Mouse (Mus musculus) liver, embryonic 11.5 days (tissue): ENCODE measurements around the gene Dnajc4. TPM values are rescaled to one million over a fixed set of nuclear protein-coding genes. Genes with fewer than 3 reads are reported as not detected.

ENCODE experiments used
- ATAC-seq: fragments of 200-750 bp; cut with Nextera tagmentation; replicated peaks from 2 replicates; pipeline ENCODE4 v1.8.0; 2017; ENCODE audit warnings: moderate number of reproducible peaks, mild to moderate bottlenecking, moderate TSS enrichment, moderate library complexity; ENCODE audit not compliant: low FRiP score
- DNase-seq: peaks from one replicate; pipeline ENCODE4 v3.0.0-alpha.2; 2017; ENCODE audit warnings: low spot score
- H3K27ac ChIP-seq: fragments of 300-500 bp; sonication (generic); 2 replicates; pipeline ENCODE4 v1.5.1; 2014; ENCODE audit warnings: mild to moderate bottlenecking, low read depth, low read length, control low read depth
- H3K27me3 ChIP-seq: fragments of 300-500 bp; sonication (generic); replicated peaks from 2 replicates; pipeline ENCODE4 v1.6.1; 2014; ENCODE audit warnings: low read length, mixed read lengths; ENCODE audit not compliant: control insufficient read depth, insufficient read depth
- H3K36me3 ChIP-seq: fragments of 300-500 bp; sonication (generic); 2 replicates; pipeline ENCODE4 v1.6.1; 2014; ENCODE audit warnings: mild to moderate bottlenecking, low read length, moderate library complexity, mixed read lengths; ENCODE audit not compliant: control insufficient read depth, insufficient read depth
- H3K4me1 ChIP-seq: fragments of 300-500 bp; sonication (generic); replicated peaks from 2 replicates; pipeline ENCODE4 v1.6.1; 2014; ENCODE audit warnings: low read length, mixed read lengths; ENCODE audit not compliant: control insufficient read depth, insufficient read depth
- H3K4me2 ChIP-seq: fragments of 300-500 bp; sonication (generic); 2 replicates; pipeline ENCODE4 v1.6.1; 2014; ENCODE audit warnings: mild to moderate bottlenecking, control low read depth, moderate library complexity
- H3K4me3 ChIP-seq: fragments of 300-500 bp; sonication (generic); 2 replicates; pipeline ENCODE4 v1.5.1; 2014; ENCODE audit warnings: low read depth, low read length, control low read depth
- H3K9ac ChIP-seq: fragments of 300-500 bp; sonication (generic); 2 replicates; pipeline ENCODE4 v1.6.1; 2014; ENCODE audit warnings: low read depth, low read length, control low read depth
- H3K9me3 ChIP-seq: fragments of 300-500 bp; sonication (generic); 2 replicates; pipeline ENCODE4 v1.6.1; 2016; ENCODE audit warnings: low read length, inconsistent platforms, mixed read lengths; ENCODE audit not compliant: control insufficient read depth
- WGBS: fragments of 180-500 bp; shearing (Covaris S2); extraction: QIAGEN DNeasy Blood & Tissue Kit; methylation state at CpG from one replicate; pipeline ENCODE4 v1.1.7; 2014; 5-methylcytosine and 5-hydroxymethylcytosine counted together
- polyA plus RNA-seq: library from polyadenylated mRNA; unstranded; fragments of >200 nt; fragmentation: Nextera tagmentation; extraction: Ambion mirVana; gene quantifications from 2 replicates; pipeline ENCODE4 v1.2.1, GENCODE M21; 2014

Gene Dnajc4
- polyA plus RNA-seq: 14.0 and 14.7 TPM in 2 replicates

DNA sequence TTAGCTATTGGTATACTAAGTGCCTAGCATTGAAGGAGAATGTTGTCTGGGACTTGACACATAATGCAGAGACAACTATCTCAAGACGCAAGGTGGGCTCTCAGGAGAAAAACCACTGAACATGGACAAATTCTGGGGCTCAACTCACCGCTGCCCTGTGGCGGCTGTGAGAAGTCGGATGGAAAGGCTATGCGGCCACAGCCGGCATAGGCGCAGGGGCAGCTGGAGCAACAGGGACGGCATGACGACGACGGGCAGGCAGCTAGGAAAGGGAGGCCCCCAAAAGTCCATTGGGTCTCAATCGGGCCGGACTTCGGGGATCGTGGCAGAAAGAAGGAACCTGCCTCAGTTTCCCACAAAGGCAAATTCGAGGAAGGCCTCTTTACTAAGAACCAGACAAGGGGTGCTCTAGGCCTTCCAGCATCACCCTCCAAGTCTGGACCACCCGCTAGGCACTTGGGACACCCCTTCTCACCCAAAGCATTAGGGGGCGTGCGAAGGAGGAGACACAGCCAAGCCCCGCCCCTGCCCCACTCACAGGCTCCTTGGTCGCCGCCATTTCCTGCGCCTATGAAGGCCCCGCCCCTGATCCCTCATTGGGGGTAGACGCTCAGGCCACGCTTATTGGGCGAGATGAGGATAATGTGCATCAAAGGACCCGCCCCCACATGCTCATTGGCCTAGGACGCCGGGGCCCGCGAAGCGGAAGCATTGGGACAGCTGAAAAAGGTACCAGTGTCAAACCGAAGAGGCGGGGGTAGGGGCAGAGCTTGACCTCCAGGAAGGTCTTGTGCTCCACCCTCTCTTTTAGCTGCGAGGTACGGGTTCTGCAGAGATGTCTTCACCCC lies at the start of gene Dnajc4:
Dnajc4 (minus strand) TSS at position 562 of the 848 bp plus-strand sequence.
- DNase-seq (peak; percentile 92), ATAC-seq (peak; percentile 91)
- Histone ChIP-seq H3K27me3 (no peaks in the 10 kb centered on the region), H3K4me3 (peak within 1 kb of the TSS; percentile 65), H3K27ac (peak within 1 kb of the TSS; percentile 50; the same call in 1 of the 2 replicates), H3K4me2 (peak within 1 kb of the TSS; percentile 92), H3K36me3 (no peaks in the 10 kb centered on the region), H3K4me1 (peaks cover 37% of the 10 kb centered on the region), H3K9me3 (no peaks in the 10 kb centered on the region), H3K9ac (peak within 1 kb of the TSS; percentile 69)
- 2% methylated on average over 37 of the region's 37 CpGs for WGBS

DNA sequence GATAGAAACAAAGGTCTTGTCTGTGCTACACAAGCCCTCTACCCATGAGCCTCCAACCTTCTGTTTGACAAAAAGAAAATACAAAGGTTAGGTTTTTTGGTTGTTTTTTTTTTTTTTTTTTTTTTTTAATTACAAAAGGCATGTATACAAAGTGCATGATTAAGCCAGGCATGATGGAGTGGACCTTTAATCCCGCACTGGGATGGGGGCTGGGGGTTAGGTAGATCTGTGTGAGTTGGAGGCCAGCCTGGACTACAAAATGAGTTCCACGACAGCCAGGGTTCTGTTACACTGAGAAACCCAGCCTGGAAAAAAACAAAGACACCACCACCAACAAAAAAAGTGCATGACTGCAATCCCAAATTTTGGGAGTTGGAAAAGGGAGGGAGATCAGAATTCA lies 48.8 kb upstream of the Dnajc4 start:
- Histone ChIP-seq H3K27ac (peak overlapping the region; percentile 92), H3K36me3 (peaks cover 2% of the 10 kb centered on the region; the same call in 1 of the 2 replicates), H3K4me3 (peak overlapping the region; percentile 64), H3K4me1 (peaks cover 22% of the 10 kb centered on the region), H3K27me3 (no peaks in the 10 kb centered on the region), H3K4me2 (peak overlapping the region; percentile 98), H3K9me3 (no peaks in the 10 kb centered on the region), H3K9ac (peak overlapping the region; percentile 88; the same call in 1 of the 2 replicates)
- ATAC-seq: no peak
- no peak for DNase-seq
- WGBS: 92% methylated on average over 2 of the region's 2 CpGs

DNA sequence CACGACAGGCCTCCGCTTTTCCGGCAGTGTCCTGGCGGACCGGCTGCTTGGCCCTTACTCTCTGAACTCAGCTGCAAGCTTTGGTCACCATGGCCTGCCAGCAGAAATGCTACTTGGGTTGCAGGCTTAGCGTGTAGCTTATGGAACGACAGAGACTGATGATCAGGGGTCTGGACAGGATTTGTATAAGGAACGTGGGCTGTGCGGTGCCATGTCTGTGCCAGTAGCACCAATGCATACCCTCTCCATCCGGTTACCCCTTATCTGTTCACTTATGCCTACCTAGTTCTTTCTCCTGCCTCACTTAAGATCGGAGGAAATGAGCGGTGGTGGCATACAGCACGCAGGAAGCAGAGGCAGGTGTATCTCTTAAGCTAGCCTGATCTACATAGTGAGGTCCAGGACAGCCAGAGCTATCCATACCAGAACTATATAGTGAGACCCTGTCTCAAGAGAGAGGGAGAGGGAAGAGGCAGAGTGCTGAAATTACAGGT lies 48.3 kb upstream of the Dnajc4 start:
- H3K9me3 ChIP-seq: no peaks in the 10 kb centered on the region
- DNase-seq (no peak), ATAC-seq (peak; percentile 1; the same call in 1 of the 2 replicates)
- peak overlapping the region; percentile 64 for H3K4me3 ChIP-seq
- WGBS: 17% methylated on average over 13 of the region's 13 CpGs
- peak overlapping the region; percentile 98 for H3K4me2 ChIP-seq
- H3K4me1 ChIP-seq: peaks cover 22% of the 10 kb centered on the region
- peak overlapping the region; percentile 88 for H3K9ac ChIP-seq
- peak overlapping the region; percentile 92 for H3K27ac ChIP-seq
- no peaks in the 10 kb centered on the region for H3K27me3 ChIP-seq
- H3K36me3 ChIP-seq: peaks cover 2% of the 10 kb centered on the region; the same call in 1 of the 2 replicates

DNA sequence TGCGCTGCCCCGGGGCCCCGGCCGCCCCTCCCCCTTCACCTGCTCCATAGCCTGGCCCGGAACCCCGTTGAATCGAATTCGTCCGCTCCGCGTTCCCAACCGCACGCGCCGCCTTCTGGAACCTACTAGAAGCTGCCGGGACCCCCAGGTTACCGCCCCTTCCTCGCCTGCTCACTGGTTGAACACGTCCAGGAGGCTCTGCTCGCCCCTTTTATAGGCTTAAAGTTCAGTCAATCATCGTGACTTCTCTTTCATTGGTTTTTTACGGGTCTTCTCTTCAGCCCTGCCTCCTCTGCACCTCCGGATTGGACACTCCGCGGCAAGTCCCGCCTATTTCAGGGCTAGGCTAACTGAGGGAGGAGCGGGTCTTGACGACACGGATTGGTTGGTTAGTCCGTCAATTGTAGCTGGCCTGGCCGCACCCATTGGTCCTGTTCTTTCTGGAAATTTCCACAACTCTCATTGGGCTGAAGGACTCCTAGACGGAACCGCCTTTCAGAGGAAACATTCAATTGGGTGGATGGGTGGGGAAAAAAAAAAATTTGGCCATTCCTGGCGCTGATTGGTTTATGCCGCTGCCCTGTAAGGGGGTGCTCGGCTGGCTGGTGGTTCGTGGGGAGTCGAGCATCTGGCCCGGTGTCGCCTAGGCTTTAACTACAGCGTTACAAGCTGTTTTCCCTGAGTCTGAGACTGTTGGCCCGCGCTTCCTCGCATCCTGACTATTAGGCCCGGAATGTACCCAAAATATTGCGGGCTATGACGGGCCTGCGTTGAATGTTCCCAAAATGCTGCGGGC lies 47.7 kb upstream of the Dnajc4 start, which contains the start of gene Stip1:
Stip1 (minus strand) TSS at position 127 of the 796 bp plus-strand sequence.
- Histone ChIP-seq H3K27me3 (no peaks in the 10 kb centered on the region), H3K9ac (peak within 1 kb of the TSS; percentile 98), H3K9me3 (no peaks in the 10 kb centered on the region), H3K4me2 (peak within 1 kb of the TSS; percentile 98), H3K27ac (peak within 1 kb of the TSS; percentile 92), H3K36me3 (peaks cover 8% of the 10 kb centered on the region), H3K4me1 (peaks cover 22% of the 10 kb centered on the region), H3K4me3 (peak within 1 kb of the TSS; percentile 74)
- DNase-seq: peak; percentile 94
- ATAC-seq: peak; percentile 99
- WGBS: under 1% methylated on average over 49 of the region's 49 CpGs

DNA sequence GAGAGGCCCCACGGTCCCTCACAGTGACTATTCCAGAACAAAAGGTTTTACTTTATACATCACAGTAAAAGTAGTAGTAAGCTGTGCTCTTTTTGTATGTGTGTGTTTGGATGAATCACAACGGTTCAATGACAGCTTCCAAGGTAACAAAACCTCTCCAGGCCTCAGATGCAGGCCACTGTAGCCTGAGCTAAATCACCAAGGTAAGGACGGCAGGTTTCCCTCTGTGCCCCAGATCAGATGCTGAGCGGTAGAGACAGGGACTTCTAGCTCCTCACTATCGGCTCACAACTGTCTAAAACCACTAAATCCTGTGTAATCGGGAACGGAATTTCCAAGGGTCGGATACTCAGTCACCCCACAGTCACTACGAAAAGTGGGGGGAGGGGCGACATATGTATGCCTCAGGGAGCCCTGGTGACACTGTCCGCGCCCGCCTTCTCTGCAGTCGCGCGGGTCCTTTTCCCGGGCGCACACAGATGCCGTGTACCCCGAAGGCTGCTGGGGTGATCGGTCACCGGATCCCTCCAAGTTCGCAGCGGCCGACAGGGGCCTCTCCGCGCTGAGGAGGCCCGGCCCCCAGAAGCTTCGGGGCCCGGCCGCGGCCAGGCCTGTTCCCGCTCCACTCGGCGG lies 46.8 kb upstream of the Dnajc4 start:
- peaks cover 11% of the 10 kb centered on the region for H3K36me3 ChIP-seq
- WGBS: 2% methylated on average over 33 of the region's 35 CpGs
- H3K4me1 ChIP-seq: peaks cover 22% of the 10 kb centered on the region
- peak overlapping the region; percentile 98 for H3K9ac ChIP-seq
- H3K4me3 ChIP-seq: peak overlapping the region; percentile 74
- ATAC-seq (peak; percentile 6), DNase-seq (peak; percentile 72)
- H3K4me2 ChIP-seq: peak overlapping the region; percentile 87
- H3K27me3 ChIP-seq: no peaks in the 10 kb centered on the region
- no peaks in the 10 kb centered on the region for H3K9me3 ChIP-seq
- peak overlapping the region; percentile 90 for H3K27ac ChIP-seq

DNA sequence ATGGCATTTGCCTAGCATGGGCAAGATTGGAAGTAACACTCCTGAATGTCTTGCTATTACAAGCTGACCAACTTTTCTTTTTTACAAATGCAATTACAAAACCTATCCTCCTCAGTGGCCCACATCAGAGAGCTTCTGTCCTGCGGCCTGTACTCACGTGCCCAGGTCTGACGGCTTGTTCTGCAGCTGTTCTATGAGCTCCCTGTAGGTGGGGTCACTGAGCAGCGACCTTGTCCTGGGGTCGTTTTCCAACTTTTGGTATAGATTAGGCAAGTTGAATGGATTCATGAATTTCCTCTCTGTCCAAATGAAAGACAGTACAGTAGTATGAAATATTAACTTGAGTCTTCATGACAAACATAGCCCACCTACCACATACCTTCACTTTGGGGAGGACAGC lies 41.6 kb upstream of the Dnajc4 start:
- DNase-seq: no peak
- 91% methylated on average over 5 of the region's 5 CpGs for WGBS

DNA sequence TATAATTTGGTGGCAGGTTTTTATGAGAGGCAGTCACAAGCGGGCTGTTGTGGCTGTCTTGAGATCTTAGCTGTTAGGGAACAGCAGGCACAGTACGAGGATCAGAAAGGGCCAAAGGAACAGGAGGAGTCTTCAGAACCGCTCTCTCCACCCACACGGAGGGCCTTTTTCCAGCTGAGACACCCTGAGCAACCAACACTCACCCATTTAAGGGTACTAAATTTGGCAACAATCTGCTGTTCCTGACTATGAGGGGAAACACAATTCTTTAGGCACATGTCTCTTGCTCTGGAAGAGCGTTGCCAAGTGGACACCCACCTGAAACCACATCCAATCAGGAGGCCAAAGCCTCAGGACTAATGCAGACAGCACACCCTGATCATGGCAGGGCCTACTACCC lies 37.2 kb upstream of the Dnajc4 start:
- no peak overlapping the region for H3K27ac ChIP-seq
- H3K9me3 ChIP-seq: no peaks in the 10 kb centered on the region
- DNase-seq (no peak), ATAC-seq (no peak)
- 95% methylated on average over 5 of the region's 5 CpGs for WGBS
- no peaks in the 10 kb centered on the region for H3K27me3 ChIP-seq
- no peak overlapping the region for H3K4me3 ChIP-seq
- peaks cover 72% of the 10 kb centered on the region for H3K36me3 ChIP-seq
- H3K4me1 ChIP-seq: no peaks in the 10 kb centered on the region
- H3K4me2 ChIP-seq: no peak overlapping the region
- H3K9ac ChIP-seq: no peak overlapping the region

More for the DNA sequence above, 41.6 kb upstream of the Dnajc4 start:
- Histone ChIP-seq H3K27ac (no peak overlapping the region), H3K27me3 (no peaks in the 10 kb centered on the region), H3K36me3 (peaks cover 53% of the 10 kb centered on the region), H3K4me2 (no peak overlapping the region), H3K4me1 (peaks cover 17% of the 10 kb centered on the region), H3K9ac (no peak overlapping the region), H3K4me3 (no peak overlapping the region), H3K9me3 (no peaks in the 10 kb centered on the region)
- ATAC-seq: no peak

DNA sequence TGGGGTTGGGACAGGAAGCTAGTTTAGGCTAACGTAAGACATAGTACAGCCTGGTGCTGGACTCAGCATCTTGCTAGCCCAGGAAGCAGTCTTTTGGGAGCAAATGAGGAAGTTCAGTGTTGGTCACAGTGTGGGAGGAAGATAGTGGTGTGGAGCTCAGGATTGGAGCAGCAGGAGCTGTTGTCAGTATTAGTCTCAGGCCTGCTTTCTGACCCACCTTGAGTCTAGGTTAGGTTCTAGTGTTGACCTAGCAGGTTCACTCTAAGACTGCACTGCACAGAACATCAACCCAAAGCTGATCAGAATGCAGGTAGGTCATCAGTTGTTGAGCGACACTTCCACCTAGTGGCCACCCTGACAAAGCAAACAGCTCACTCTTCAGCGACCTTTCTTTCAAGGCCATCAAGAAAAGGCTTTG lies 27.9 kb upstream of the Dnajc4 start:
- peak overlapping the region; percentile 88 for H3K27ac ChIP-seq
- WGBS: 31% methylated on average over 3 of the region's 3 CpGs
- H3K36me3 ChIP-seq: peaks cover 44% of the 10 kb centered on the region
- ATAC-seq (peak; percentile 19; the same call in 1 of the 2 replicates), DNase-seq (no peak)
- H3K4me2 ChIP-seq: peak overlapping the region; percentile 75
- no peaks in the 10 kb centered on the region for H3K27me3 ChIP-seq
- H3K4me3 ChIP-seq: no peak overlapping the region; the same call in 1 of the 2 replicates
- H3K9me3 ChIP-seq: no peaks in the 10 kb centered on the region
- peak overlapping the region; percentile 81; the same call in 1 of the 2 replicates for H3K9ac ChIP-seq
- peaks cover 20% of the 10 kb centered on the region for H3K4me1 ChIP-seq
